ENCODE assay signal across 9 mouse cellular contexts in genomic region chr3:67374360-67374778, GRCm38 (mm10). TPM values are rescaled to one million over a fixed set of nuclear protein-coding genes. Genes with fewer than 3 reads are reported as not detected.
DNase-seq lines count a peak whose midpoint lies in the region; ATAC-seq and TF ChIP-seq lines count a peak whose summit lies in the region.
"Had no signal": no experiment of that assay in that cellular context is flagged by ENCODE, and none has a peak within 500 bp of the region (broad histone marks: within the 10 kb centered on the region; RNA-seq: fewer than 3 reads in every experiment).

No protein-coding gene starts in this region.

- TF ChIP-seq CTCF in layer of hippocampus, adult 2 months (conservative IDR thresholded peaks at IDR 0.05): no peak

- H3K4me3 ChIP-seq in layer of hippocampus, adult 2 months: peak overlapping the region; percentile 62
- peak overlapping the region; percentile 55 for H3K4me3 ChIP-seq in embryonic facial prominence, embryonic 15.5 days (replicated peaks)
- peak overlapping the region; percentile 53 for H3K4me3 ChIP-seq in intestine, embryonic 16.5 days (ENCODE audit: low read length)
- peak overlapping the region; percentile 55 for H3K4me3 ChIP-seq in neural tube, embryonic 13.5 days

- no peak for DNase-seq in layer of hippocampus, adult 2 months (ENCODE audit: low spot score in 2 of 2)
- no peak for DNase-seq in layer of hippocampus, postnatal 10 days (ENCODE audit: low spot score in 2 of 2)
- no peak for DNase-seq in layer of hippocampus, adult 11-12 months (ENCODE audit: low spot score)
- DNase-seq in thymus, postnatal 4 days: no peak
- DNase-seq in natural killer cell, adult 2 months (ENCODE audit: low spot score in 2 of 2): no peak

- no peak overlapping the region for H3K27ac ChIP-seq in layer of hippocampus, adult 2 months
- H3K27ac ChIP-seq in embryonic facial prominence, embryonic 15.5 days (replicated peaks): no peak overlapping the region
- H3K27ac ChIP-seq in intestine, embryonic 16.5 days (ENCODE audit: low read length): no peak overlapping the region
- no peak overlapping the region for H3K27ac ChIP-seq in neural tube, embryonic 13.5 days (replicated peaks)

- ATAC-seq in embryonic facial prominence, embryonic 15.5 days (ENCODE audit: insufficient number of reproducible peaks, low FRiP score, low TSS enrichment, low read depth): no peak
- ATAC-seq in intestine, embryonic 16.5 days: peak; percentile 43
- peak; percentile 71 for ATAC-seq in neural tube, embryonic 13.5 days (ENCODE audit: low read depth)

- 25% methylated on average over 7 of the region's 7 CpGs for WGBS in embryonic facial prominence, embryonic 15.5 days
- 40% methylated on average over 7 of the region's 7 CpGs for WGBS in intestine, embryonic 16.5 days
- WGBS in neural tube, embryonic 13.5 days: 35% methylated on average over 7 of the region's 7 CpGs

- no peaks in the 10 kb centered on the region for H3K36me3 ChIP-seq in embryonic facial prominence, embryonic 15.5 days
- H3K36me3 ChIP-seq in intestine, embryonic 16.5 days (ENCODE audit: control insufficient read depth, insufficient read depth, low read length): no peaks in the 10 kb centered on the region
- no peaks in the 10 kb centered on the region for H3K36me3 ChIP-seq in neural tube, embryonic 13.5 days

- peak overlapping the region; percentile 47; the same call in 1 of the 2 replicates for H3K9ac ChIP-seq in embryonic facial prominence, embryonic 15.5 days
- peak overlapping the region; percentile 61 for H3K9ac ChIP-seq in intestine, embryonic 16.5 days (ENCODE audit: low read depth, low read length)
- peak overlapping the region; percentile 75 for H3K9ac ChIP-seq in neural tube, embryonic 13.5 days

- no peaks in the 10 kb centered on the region for H3K9me3 ChIP-seq in embryonic facial prominence, embryonic 15.5 days (replicated peaks)
- H3K9me3 ChIP-seq in intestine, embryonic 16.5 days (ENCODE audit: control insufficient read depth, low read length): no peaks in the 10 kb centered on the region
- no peaks in the 10 kb centered on the region for H3K9me3 ChIP-seq in neural tube, embryonic 13.5 days

- H3K4me2 ChIP-seq in embryonic facial prominence, embryonic 15.5 days (replicated peaks): peak overlapping the region; percentile 84
- H3K4me2 ChIP-seq in intestine, embryonic 16.5 days (ENCODE audit: low read depth, low read length): peak overlapping the region; percentile 91
- H3K4me2 ChIP-seq in neural tube, embryonic 13.5 days: peak overlapping the region; percentile 89

- peaks cover 4% of the 10 kb centered on the region; the same call in 1 of the 2 replicates for H3K4me1 ChIP-seq in embryonic facial prominence, embryonic 15.5 days
- no peaks in the 10 kb centered on the region for H3K4me1 ChIP-seq in intestine, embryonic 16.5 days (ENCODE audit: control insufficient read depth, insufficient read depth, low read length)
- no peaks in the 10 kb centered on the region; the same call in 1 of the 2 replicates for H3K4me1 ChIP-seq in neural tube, embryonic 13.5 days (replicated peaks)

- peaks cover 11% of the 10 kb centered on the region; the same call in 1 of the 2 replicates for H3K27me3 ChIP-seq in embryonic facial prominence, embryonic 15.5 days
- H3K27me3 ChIP-seq in intestine, embryonic 16.5 days (replicated peaks; ENCODE audit: control insufficient read depth, insufficient read depth, low read length): 0 out of 2 replicates have a peak, but pooled peaks cover 3% of the 10 kb centered on the region
- H3K27me3 ChIP-seq in neural tube, embryonic 13.5 days: peaks cover 32% of the 10 kb centered on the region

RNA-seq across cellular contexts. Expression of gene Mlf1, which starts 0.5 kb away (rescaled TPM):
- total RNA-seq in layer of hippocampus, adult 2 months (2021): 1 to 10 TPM; 1.1 to 1.3 TPM
- total RNA-seq in layer of hippocampus, postnatal 10 days (2021): 1 to 10 TPM; 2.6 to 4.7 TPM
- 38.1 and 59.7 TPM in 2 replicates for polyA plus RNA-seq in embryonic facial prominence, embryonic 15.5 days (2015; fragmentation: Nextera tagmentation; extraction: Ambion mirVana)
- 5.1 and 6.5 TPM in 2 replicates for polyA plus RNA-seq in intestine, embryonic 16.5 days (2015; fragmentation: Nextera tagmentation; extraction: Ambion mirVana)
- 16.1 and 17.7 TPM in 2 replicates for polyA plus RNA-seq in neural tube, embryonic 13.5 days (2015; fragmentation: Nextera tagmentation; extraction: Ambion mirVana)

RNA-seq across cellular contexts. Expression of gene Gm17402, which starts 0.6 kb away (rescaled TPM):
- total RNA-seq in layer of hippocampus, adult 2 months (2021): not detected
- not detected for total RNA-seq in layer of hippocampus, postnatal 10 days (2021)
- not detected in 2 replicates for polyA plus RNA-seq in embryonic facial prominence, embryonic 15.5 days (2015; fragmentation: Nextera tagmentation; extraction: Ambion mirVana)
- not detected in 2 replicates for polyA plus RNA-seq in intestine, embryonic 16.5 days (2015; fragmentation: Nextera tagmentation; extraction: Ambion mirVana)
- polyA plus RNA-seq in neural tube, embryonic 13.5 days (2015; fragmentation: Nextera tagmentation; extraction: Ambion mirVana): not detected in 2 replicates
- polyA plus RNA-seq: urinary bladder, adult 2 months had no signal

RNA-seq across cellular contexts. Expression of gene Gfm1, which starts 55.5 kb away (rescaled TPM):
- total RNA-seq in layer of hippocampus, adult 2 months (2021): 10 to 100 TPM; 53.5 to 57.7 TPM
- total RNA-seq in layer of hippocampus, postnatal 10 days (2021): 10 to 100 TPM; 49.9 to 51.4 TPM
- polyA plus RNA-seq in embryonic facial prominence, embryonic 15.5 days (2015; fragmentation: Nextera tagmentation; extraction: Ambion mirVana): 38.1 and 40.2 TPM in 2 replicates
- polyA plus RNA-seq in intestine, embryonic 16.5 days (2015; fragmentation: Nextera tagmentation; extraction: Ambion mirVana): 57.4 and 62.0 TPM in 2 replicates
- polyA plus RNA-seq in neural tube, embryonic 13.5 days (2015; fragmentation: Nextera tagmentation; extraction: Ambion mirVana): 30.9 and 31.6 TPM in 2 replicates
